Mouse (Mus musculus) thymus, postnatal 36 days (tissue): Measurements from ENCODE around the gene B2m.

Source experiments
- DNase-seq, 2 experiments: peaks; one replicate each; pipeline ENCODE4 v3.0.0; 2022; ENCODE audit warnings: mixed read lengths in 2 of 2

B2m gene

GRCm38 (mm10) chr2:122151221-122151620 lies 3.7 kb downstream of the B2m start:
- no peak for DNase-seq

- DNase-seq, result no peak
Measured at GRCm38 (mm10) chr2:122152850-122153249, 5.4 kb downstream of the B2m start.

- DNase-seq, result no peak
Measured at GRCm38 (mm10) chr2:122153681-122154365, 6.3 kb downstream of the B2m start.

- no peak for DNase-seq
Measured at GRCm38 (mm10) chr2:122154479-122154878, 7.0 kb downstream of the B2m start.

GRCm38 (mm10) chr2:122155292-122155691 lies 7.8 kb downstream of the B2m start:
- no peak for DNase-seq

GRCm38 (mm10) chr2:122156051-122156700 lies 8.7 kb downstream of the B2m start:
- peak in 1 of 2 experiments; percentile 21 for DNase-seq

GRCm38 (mm10) chr2:122157561-122157960 lies 10.1 kb downstream of the B2m start:
- DNase-seq, result no peak

GRCm38 (mm10) chr2:122158362-122158802 lies 10.9 kb downstream of the B2m start:
- no peak for DNase-seq

- peak in 1 of 2 experiments; percentile 41 for DNase-seq
Measured at GRCm38 (mm10) chr2:122159667-122160066, 12.2 kb downstream of the B2m start.

- DNase-seq, result peak; percentile 76 to 80
Measured at GRCm38 (mm10) chr2:122160680-122161079, 13.2 kb downstream of the B2m start, which contains the start of gene Trim69. Gene Trim69 (plus strand): TSS chr2:122160700.

GRCm38 (mm10) chr2:122161542-122161941 lies 14.1 kb downstream of the B2m start:
- DNase-seq, result no peak

GRCm38 (mm10) chr2:122162529-122162928 lies 15.0 kb downstream of the B2m start:
- DNase-seq, result no peak

- DNase-seq, result peak in 1 of 2 experiments; percentile 38
Measured at GRCm38 (mm10) chr2:122163430-122164195, 16.1 kb downstream of the B2m start.

- no peak for DNase-seq
Measured at GRCm38 (mm10) chr2:122164293-122164692, 16.8 kb downstream of the B2m start.

GRCm38 (mm10) chr2:122171292-122171691 lies 23.8 kb downstream of the B2m start:
- no peak for DNase-seq

- DNase-seq, result no peak
Measured at GRCm38 (mm10) chr2:122172188-122172587, 24.7 kb downstream of the B2m start.

GRCm38 (mm10) chr2:122180051-122180822 lies 32.8 kb downstream of the B2m start:
- peak; percentile 26 to 43 for DNase-seq

GRCm38 (mm10) chr2:122185086-122185485 lies 37.6 kb downstream of the B2m start:
- no peak for DNase-seq

GRCm38 (mm10) chr2:122186106-122186505 lies 38.6 kb downstream of the B2m start, which contains the start of the genes Patl2 and Terb2:
Gene Patl2 (minus strand): TSS chr2:122186189.
Gene Terb2 (plus strand): TSS chr2:122186272.
- peak in 1 of 2 experiments; percentile 13 for DNase-seq

- DNase-seq, result no peak
Measured at GRCm38 (mm10) chr2:122186751-122187150, 39.3 kb downstream of the B2m start.

GRCm38 (mm10) chr2:122191849-122192248 lies 44.4 kb downstream of the B2m start:
- DNase-seq, result no peak

- no peak for DNase-seq
Measured at GRCm38 (mm10) chr2:122194509-122194929, 47.0 kb downstream of the B2m start.
